ENCODE assay signal across 23 mouse cellular contexts in the genomic region with DNA sequence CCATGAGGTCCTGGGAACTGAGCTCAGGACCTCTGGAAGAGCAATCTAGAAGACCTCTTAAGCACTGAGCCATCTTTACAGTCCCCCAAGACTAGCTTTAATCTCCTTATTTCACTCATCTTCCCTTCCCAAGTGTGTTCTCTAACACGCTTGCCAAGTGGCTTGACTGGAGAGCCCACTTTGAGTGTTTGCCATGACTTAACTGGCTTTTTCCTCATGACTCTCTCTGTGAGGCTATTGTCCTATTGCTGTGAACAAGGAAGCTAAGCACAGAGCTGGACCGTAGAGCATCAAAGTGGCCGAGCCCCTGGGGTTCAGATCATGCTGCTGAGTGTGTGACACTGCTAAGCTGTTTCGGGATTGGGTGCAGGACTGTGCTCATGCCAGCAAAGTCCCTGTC. TPM values are rescaled to one million over a fixed set of nuclear protein-coding genes. Genes with fewer than 3 reads are reported as not detected.
DNase-seq lines count a peak whose midpoint lies in the region; ATAC-seq and TF ChIP-seq lines count a peak whose summit lies in the region.
"Had no signal": no experiment of that assay in that cellular context is flagged by ENCODE, and none has a peak within 500 bp of the region (broad histone marks: within the 10 kb centered on the region; RNA-seq: fewer than 3 reads in every experiment).

No protein-coding gene starts in this region.

- H3K4me2 ChIP-seq in hindbrain, embryonic 14.5 days (replicated peaks): no peak overlapping the region
- no peak overlapping the region for H3K4me2 ChIP-seq in hindbrain, embryonic 12.5 days (replicated peaks)
- no peak overlapping the region for H3K4me2 ChIP-seq in midbrain, embryonic 12.5 days (replicated peaks)
- H3K4me2 ChIP-seq in midbrain, postnatal 0 days (ENCODE audit: low read depth, low read length, poor library complexity, severe bottlenecking): no peak overlapping the region
- H3K4me2 ChIP-seq: heart, embryonic 13.5 days; limb, embryonic 12.5 days; liver, embryonic 12.5 days; midbrain, embryonic 15.5 days; neural tube, embryonic 13.5 days had no signal

- peak overlapping the region; percentile 13 for H3K27ac ChIP-seq in cerebellum, adult 2 months (ENCODE audit: insufficient read depth, low read length)
- H3K27ac ChIP-seq in hindbrain, embryonic 14.5 days: peak overlapping the region; percentile 34; the same call in 1 of the 2 replicates
- no peak overlapping the region for H3K27ac ChIP-seq in hindbrain, embryonic 12.5 days
- H3K27ac ChIP-seq in liver, adult 2 months (replicated peaks; ENCODE audit: insufficient read depth, low read depth, low read length): peak overlapping the region; percentile 11; the same call in 1 of the 2 replicates
- H3K27ac ChIP-seq in midbrain, embryonic 12.5 days (replicated peaks): 0 out of 2 replicates have a peak overlapping the region, but pooled peaks have one; percentile 39
- H3K27ac ChIP-seq in midbrain, postnatal 0 days (ENCODE audit: low read depth, low read length): no peak overlapping the region
- H3K27ac ChIP-seq: heart, adult 2 months; heart, embryonic 13.5 days; limb, embryonic 12.5 days; liver, embryonic 12.5 days; midbrain, embryonic 15.5 days; neural tube, embryonic 13.5 days had no signal

- H3K9ac ChIP-seq in hindbrain, embryonic 14.5 days: no peak overlapping the region
- no peak overlapping the region for H3K9ac ChIP-seq in hindbrain, embryonic 12.5 days
- H3K9ac ChIP-seq in liver, adult 2 months (ENCODE audit: low read depth, low read length): no peak overlapping the region
- H3K9ac ChIP-seq in midbrain, embryonic 12.5 days (replicated peaks): no peak overlapping the region
- H3K9ac ChIP-seq in midbrain, postnatal 0 days (replicated peaks; ENCODE audit: low read length, poor library complexity, severe bottlenecking): no peak overlapping the region
- H3K9ac ChIP-seq: limb, embryonic 12.5 days; liver, embryonic 12.5 days; liver, postnatal 0 days; midbrain, embryonic 15.5 days; neural tube, embryonic 13.5 days had no signal

- H3K4me3 ChIP-seq in cerebellum, adult 2 months (replicated peaks; ENCODE audit: insufficient read depth, low read depth, low read length): no peak overlapping the region
- H3K4me3 ChIP-seq in hindbrain, embryonic 14.5 days (replicated peaks; ENCODE audit: low read length): no peak overlapping the region
- no peak overlapping the region for H3K4me3 ChIP-seq in hindbrain, embryonic 12.5 days
- H3K4me3 ChIP-seq in liver, adult 2 months (ENCODE audit: insufficient read depth, low read depth, low read length): no peak overlapping the region
- no peak overlapping the region for H3K4me3 ChIP-seq in midbrain, embryonic 12.5 days
- H3K4me3 ChIP-seq in midbrain, postnatal 0 days (ENCODE audit: low read depth, low read length): no peak overlapping the region
- H3K4me3 ChIP-seq: heart, adult 2 months; heart, embryonic 13.5 days; limb, embryonic 12.5 days; liver, embryonic 12.5 days; midbrain, embryonic 15.5 days; myocyte; neural tube, embryonic 13.5 days had no signal

- no peak for TF ChIP-seq CTCF in cerebellum, adult 2 months (IDR thresholded peaks at IDR 0.05; ENCODE audit: borderline replicate concordance, insufficient read depth, low read depth, low read length)
- no peak for TF ChIP-seq CTCF in liver, adult 2 months (IDR thresholded peaks at IDR 0.05; ENCODE audit: low read depth, low read length)
- TF ChIP-seq CTCF in midbrain, postnatal 0 days (IDR thresholded peaks at IDR 0.05): no peak

- H3K4me1 ChIP-seq in cerebellum, adult 2 months (ENCODE audit: control insufficient read depth, insufficient read depth, low read length): peaks cover 51% of the 10 kb centered on the region
- no peaks in the 10 kb centered on the region for H3K4me1 ChIP-seq in hindbrain, embryonic 14.5 days (replicated peaks; ENCODE audit: control insufficient read depth, insufficient read depth, low read length)
- H3K4me1 ChIP-seq in hindbrain, embryonic 12.5 days: 0 out of 2 replicates have a peak, but pooled peaks cover 3% of the 10 kb centered on the region
- peaks cover 25% of the 10 kb centered on the region for H3K4me1 ChIP-seq in liver, adult 2 months (ENCODE audit: control insufficient read depth, insufficient read depth, low read length)
- no peaks in the 10 kb centered on the region for H3K4me1 ChIP-seq in midbrain, embryonic 12.5 days
- H3K4me1 ChIP-seq in midbrain, postnatal 0 days (ENCODE audit: insufficient read depth, low read length): 0 out of 2 replicates have a peak, but pooled peaks cover 2% of the 10 kb centered on the region
- H3K4me1 ChIP-seq: limb, embryonic 12.5 days; midbrain, embryonic 15.5 days had no signal

- H3K79me2 ChIP-seq in liver, adult 2 months (ENCODE audit: control insufficient read depth, insufficient read depth, low read length): peaks cover 15% of the 10 kb centered on the region

- ATAC-seq in hindbrain, embryonic 14.5 days (ENCODE audit: low FRiP score): no peak
- ATAC-seq in hindbrain, embryonic 12.5 days (ENCODE audit: low FRiP score): no peak
- no peak for ATAC-seq in midbrain, embryonic 12.5 days (ENCODE audit: low FRiP score, low read depth)
- no peak for ATAC-seq in midbrain, postnatal 0 days (ENCODE audit: low FRiP score)
- ATAC-seq: activated CD4-positive, CD25-positive, alpha-beta regulatory T cell, adult 4 months; forebrain, embryonic 14.5 days; liver, embryonic 12.5 days; liver, postnatal 0 days; midbrain, embryonic 15.5 days had no signal

- TF ChIP-seq POLR2A in cerebellum, adult 2 months (IDR thresholded peaks at IDR 0.05; ENCODE audit: borderline replicate concordance, insufficient read depth, low read length): no peak
- TF ChIP-seq POLR2A in liver, adult 2 months (IDR thresholded peaks at IDR 0.05; ENCODE audit: extremely low read depth, insufficient read depth, low read length): no peak

- peaks cover 45% of the 10 kb centered on the region for H3K36me3 ChIP-seq in hindbrain, embryonic 14.5 days (replicated peaks; ENCODE audit: control insufficient read depth, insufficient read depth)
- peaks cover 32% of the 10 kb centered on the region for H3K36me3 ChIP-seq in hindbrain, embryonic 12.5 days
- H3K36me3 ChIP-seq in liver, adult 2 months (ENCODE audit: control insufficient read depth, insufficient read depth, low read length): peaks cover 6% of the 10 kb centered on the region; the same call in 1 of the 2 replicates
- peaks cover 44% of the 10 kb centered on the region for H3K36me3 ChIP-seq in midbrain, embryonic 12.5 days
- H3K36me3 ChIP-seq in midbrain, postnatal 0 days (ENCODE audit: insufficient read depth, low read length): peaks cover 8% of the 10 kb centered on the region

- no peaks in the 10 kb centered on the region for H3K27me3 ChIP-seq in cerebellum, adult 2 months (ENCODE audit: control insufficient read depth, insufficient read depth, low read length)
- no peaks in the 10 kb centered on the region for H3K27me3 ChIP-seq in hindbrain, embryonic 14.5 days (ENCODE audit: control insufficient read depth, insufficient read depth, low read length)
- no peaks in the 10 kb centered on the region for H3K27me3 ChIP-seq in hindbrain, embryonic 12.5 days
- no peaks in the 10 kb centered on the region for H3K27me3 ChIP-seq in liver, adult 2 months (ENCODE audit: control insufficient read depth, insufficient read depth, low read length)
- H3K27me3 ChIP-seq in midbrain, embryonic 12.5 days: no peaks in the 10 kb centered on the region
- H3K27me3 ChIP-seq in midbrain, postnatal 0 days (ENCODE audit: insufficient read depth, low read length): no peaks in the 10 kb centered on the region
- H3K27me3 ChIP-seq: CH12.LX; heart, embryonic 13.5 days; limb, embryonic 12.5 days; liver, embryonic 12.5 days; midbrain, embryonic 15.5 days; neural tube, embryonic 13.5 days had no signal

- WGBS in cerebellum, adult 2 months: 30% methylated on average over 4 of the region's 4 CpGs
- 91% methylated on average over 4 of the region's 4 CpGs for WGBS in hindbrain, embryonic 14.5 days
- WGBS in hindbrain, embryonic 12.5 days: 89% methylated on average over 4 of the region's 4 CpGs
- WGBS in liver, adult 2 months: 77% methylated on average over 4 of the region's 4 CpGs
- WGBS in midbrain, embryonic 12.5 days: 83% methylated on average over 4 of the region's 4 CpGs
- 83% methylated on average over 4 of the region's 4 CpGs for WGBS in midbrain, postnatal 0 days

- DNase-seq in cerebellum, adult 2 months: no peak
- no peak for DNase-seq in cerebellum, postnatal 36 days
- DNase-seq in hindbrain, embryonic 14.5 days (ENCODE audit: low spot score): no peak
- no peak for DNase-seq in liver, adult 2 months (ENCODE audit: extremely low read depth, low read depth, low spot score)
- no peak for DNase-seq in liver
- DNase-seq in midbrain, postnatal 0 days (ENCODE audit: low spot score): no peak
- DNase-seq: adrenal gland, adult 2 months; adrenal gland, postnatal 36 days; cerebellum, adult 8-10 months; heart, adult 2 months; heart, postnatal 14 days; liver, postnatal 0 days had no signal

- H3K9me3 ChIP-seq in hindbrain, embryonic 14.5 days (ENCODE audit: control insufficient read depth, low read length): no peaks in the 10 kb centered on the region
- no peaks in the 10 kb centered on the region for H3K9me3 ChIP-seq in hindbrain, embryonic 12.5 days (replicated peaks)
- H3K9me3 ChIP-seq in midbrain, embryonic 12.5 days: no peaks in the 10 kb centered on the region
- H3K9me3 ChIP-seq in midbrain, postnatal 0 days (ENCODE audit: low read length): no peaks in the 10 kb centered on the region
- H3K9me3 ChIP-seq: heart, embryonic 13.5 days; limb, embryonic 12.5 days; liver, embryonic 12.5 days; midbrain, embryonic 15.5 days; neural tube, embryonic 13.5 days had no signal

RNA-seq across cellular contexts. Expression of gene Pptc7, which starts 28.2 kb away (rescaled TPM):
- polyA plus RNA-seq in cerebellum, adult 2 months (2012; rRNA removed): 46.4 and 48.4 TPM in 2 replicates
- polyA plus RNA-seq in hindbrain, embryonic 14.5 days (2014; fragmentation: Nextera tagmentation; extraction: Ambion mirVana): 8.4 and 8.5 TPM in 2 replicates
- 10.8 and 11.1 TPM in 2 replicates for polyA plus RNA-seq in hindbrain, embryonic 12.5 days (2016; fragmentation: Nextera tagmentation; extraction: Ambion mirVana)
- total RNA-seq in liver, adult 2 months (2014; rRNA removed): 16.3 and 17.6 TPM in 2 replicates
- polyA plus RNA-seq in liver, adult 2 months (2012; rRNA removed): 8.7 and 9.5 TPM in 2 replicates
- 9.9 and 11.9 TPM in 2 replicates for polyA plus RNA-seq in midbrain, embryonic 12.5 days (2016; fragmentation: Nextera tagmentation; extraction: Ambion mirVana)
- total RNA-seq in midbrain, postnatal 0 days (2014; rRNA removed): 19.3 and 22.7 TPM in 2 replicates
- polyA plus RNA-seq in midbrain, postnatal 0 days (2015; fragmentation: Nextera tagmentation; extraction: Ambion mirVana): 5.6 and 6.7 TPM in 2 replicates

RNA-seq across cellular contexts. Expression of gene Rad9b, which starts 41.7 kb away (rescaled TPM):
- polyA plus RNA-seq in cerebellum, adult 2 months (2012; rRNA removed): 6.9 TPM in 2 replicates
- 15.5 and 16.2 TPM in 2 replicates for polyA plus RNA-seq in hindbrain, embryonic 14.5 days (2014; fragmentation: Nextera tagmentation; extraction: Ambion mirVana)
- 13.3 and 15.6 TPM in 2 replicates for polyA plus RNA-seq in hindbrain, embryonic 12.5 days (2016; fragmentation: Nextera tagmentation; extraction: Ambion mirVana)
- total RNA-seq in liver, adult 2 months (2014; rRNA removed): 3.8 and 4.5 TPM in 2 replicates
- 1.00 and 1.5 TPM in 2 replicates for polyA plus RNA-seq in liver, adult 2 months (2012; rRNA removed)
- polyA plus RNA-seq in midbrain, embryonic 12.5 days (2016; fragmentation: Nextera tagmentation; extraction: Ambion mirVana): 15.7 and 16.6 TPM in 2 replicates
- 16.9 and 17.8 TPM in 2 replicates for total RNA-seq in midbrain, postnatal 0 days (2014; rRNA removed)
- 18.1 and 21.8 TPM in 2 replicates for polyA plus RNA-seq in midbrain, postnatal 0 days (2015; fragmentation: Nextera tagmentation; extraction: Ambion mirVana)

RNA-seq across cellular contexts. Expression of gene Vps29, which starts 41.8 kb away (rescaled TPM):
- 170 and 180 TPM in 2 replicates for polyA plus RNA-seq in cerebellum, adult 2 months (2012; rRNA removed)
- 342 and 352 TPM in 2 replicates for polyA plus RNA-seq in hindbrain, embryonic 14.5 days (2014; fragmentation: Nextera tagmentation; extraction: Ambion mirVana)
- polyA plus RNA-seq in hindbrain, embryonic 12.5 days (2016; fragmentation: Nextera tagmentation; extraction: Ambion mirVana): 207 and 212 TPM in 2 replicates
- 52.8 and 58.8 TPM in 2 replicates for total RNA-seq in liver, adult 2 months (2014; rRNA removed)
- polyA plus RNA-seq in liver, adult 2 months (2012; rRNA removed): 24.9 and 27.9 TPM in 2 replicates
- polyA plus RNA-seq in midbrain, embryonic 12.5 days (2016; fragmentation: Nextera tagmentation; extraction: Ambion mirVana): 208 TPM in 2 replicates
- total RNA-seq in midbrain, postnatal 0 days (2014; rRNA removed): 137 and 149 TPM in 2 replicates
- 366 and 368 TPM in 2 replicates for polyA plus RNA-seq in midbrain, postnatal 0 days (2015; fragmentation: Nextera tagmentation; extraction: Ambion mirVana)

RNA-seq across cellular contexts. Expression of gene Tctn1, which starts 48.1 kb away (rescaled TPM):
- 28.6 and 29.2 TPM in 2 replicates for polyA plus RNA-seq in cerebellum, adult 2 months (2012; rRNA removed)
- polyA plus RNA-seq in hindbrain, embryonic 14.5 days (2014; fragmentation: Nextera tagmentation; extraction: Ambion mirVana): 4.4 and 6.5 TPM in 2 replicates
- polyA plus RNA-seq in hindbrain, embryonic 12.5 days (2016; fragmentation: Nextera tagmentation; extraction: Ambion mirVana): 7.5 and 7.7 TPM in 2 replicates
- 1.6 and 1.9 TPM in 2 replicates for total RNA-seq in liver, adult 2 months (2014; rRNA removed)
- 3.5 and 5.9 TPM in 2 replicates for polyA plus RNA-seq in liver, adult 2 months (2012; rRNA removed)
- 7.2 and 8.1 TPM in 2 replicates for polyA plus RNA-seq in midbrain, embryonic 12.5 days (2016; fragmentation: Nextera tagmentation; extraction: Ambion mirVana)
- total RNA-seq in midbrain, postnatal 0 days (2014; rRNA removed): 30.0 and 37.5 TPM in 2 replicates
- polyA plus RNA-seq in midbrain, postnatal 0 days (2015; fragmentation: Nextera tagmentation; extraction: Ambion mirVana): 5.8 and 6.2 TPM in 2 replicates

RNA-seq across cellular contexts. Expression of gene Gpn3, which starts 59.3 kb away (rescaled TPM):
- 46.5 and 48.7 TPM in 2 replicates for polyA plus RNA-seq in cerebellum, adult 2 months (2012; rRNA removed)
- polyA plus RNA-seq in hindbrain, embryonic 14.5 days (2014; fragmentation: Nextera tagmentation; extraction: Ambion mirVana): 38.9 and 42.0 TPM in 2 replicates
- polyA plus RNA-seq in hindbrain, embryonic 12.5 days (2016; fragmentation: Nextera tagmentation; extraction: Ambion mirVana): 52.0 and 52.2 TPM in 2 replicates
- 14.1 and 18.4 TPM in 2 replicates for total RNA-seq in liver, adult 2 months (2014; rRNA removed)
- polyA plus RNA-seq in liver, adult 2 months (2012; rRNA removed): 23.5 and 24.6 TPM in 2 replicates
- 56.5 and 58.2 TPM in 2 replicates for polyA plus RNA-seq in midbrain, embryonic 12.5 days (2016; fragmentation: Nextera tagmentation; extraction: Ambion mirVana)
- 20.8 and 37.9 TPM in 2 replicates for total RNA-seq in midbrain, postnatal 0 days (2014; rRNA removed)
- 41.8 and 44.4 TPM in 2 replicates for polyA plus RNA-seq in midbrain, postnatal 0 days (2015; fragmentation: Nextera tagmentation; extraction: Ambion mirVana)

Comparison
In these comparisons a context has a peak if more than half of its experiments do, and no peak if none do; other contexts are left out.
1. H3K27ac ChIP-seq: peak in cerebellum, adult 2 months (single experiment), hindbrain, embryonic 14.5 days (single experiment), liver, adult 2 months (single experiment) and midbrain, embryonic 12.5 days (single experiment); none in hindbrain, embryonic 12.5 days (single experiment) and midbrain, postnatal 0 days (single experiment).